12 mouse cellular contexts compared by ENCODE assay signal in the genomic region with DNA sequence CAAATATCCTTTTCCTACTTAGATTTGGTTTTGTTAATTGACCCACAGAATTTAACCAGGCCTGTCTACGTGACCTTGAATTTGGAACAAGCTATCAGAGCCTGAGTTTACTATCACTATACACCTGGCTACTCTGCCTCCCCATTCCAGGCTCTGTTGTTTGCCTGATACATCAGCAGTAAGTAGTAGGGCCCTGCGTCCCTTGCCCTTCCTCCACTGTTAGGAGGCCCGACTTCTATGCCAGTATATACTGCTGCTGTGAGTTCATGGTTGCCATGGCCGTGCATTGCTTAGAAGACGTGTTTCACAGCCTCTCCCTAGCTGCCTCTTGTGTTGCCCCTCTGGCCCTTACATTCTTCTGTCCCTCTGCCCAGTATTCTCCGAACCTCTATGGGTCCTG. TPM values are rescaled to one million over a fixed set of nuclear protein-coding genes. Genes with fewer than 3 reads are reported as not detected.
DNase-seq lines count a peak whose midpoint lies in the region; ATAC-seq and TF ChIP-seq lines count a peak whose summit lies in the region.
"Had no signal": no experiment of that assay in that cellular context is flagged by ENCODE, and none has a peak within 500 bp of the region (broad histone marks: within the 10 kb centered on the region; RNA-seq: fewer than 3 reads in every experiment).

No protein-coding gene starts in this region.

- no peaks in the 10 kb centered on the region for H3K27me3 ChIP-seq in neural tube, embryonic 11.5 days (ENCODE audit: control insufficient read depth, insufficient read depth, low read length)
- H3K27me3 ChIP-seq in midbrain, embryonic 13.5 days = no peaks in the 10 kb centered on the region
- no peaks in the 10 kb centered on the region for H3K27me3 ChIP-seq in stomach, postnatal 0 days (ENCODE audit: control insufficient read depth, insufficient read depth, low read length)
- H3K27me3 ChIP-seq in thymus, adult 2 months (ENCODE audit: control insufficient read depth, insufficient read depth, low read length) = no peaks in the 10 kb centered on the region

- no peaks in the 10 kb centered on the region for H3K36me3 ChIP-seq in neural tube, embryonic 11.5 days (ENCODE audit: control insufficient read depth, insufficient read depth, low read length)
- no peaks in the 10 kb centered on the region for H3K36me3 ChIP-seq in midbrain, embryonic 13.5 days
- H3K36me3 ChIP-seq in stomach, postnatal 0 days (ENCODE audit: control insufficient read depth, insufficient read depth, low read length) = no peaks in the 10 kb centered on the region
- no peaks in the 10 kb centered on the region for H3K36me3 ChIP-seq in thymus, adult 2 months (ENCODE audit: control insufficient read depth, insufficient read depth, low read length)
- H3K36me3 ChIP-seq: liver, embryonic 15.5 days had no signal

- no peak for TF ChIP-seq EP300 in stomach, postnatal 0 days (optimal IDR thresholded peaks at IDR 0.05)

- peak; percentile 42 for ATAC-seq in neural tube, embryonic 11.5 days (ENCODE audit: insufficient read depth, low FRiP score, low TSS enrichment)
- no peak for ATAC-seq in midbrain, embryonic 13.5 days
- ATAC-seq in stomach, postnatal 0 days (ENCODE audit: low FRiP score, low TSS enrichment) = peak; percentile 53; the same call in 1 of the 2 replicates
- no peak for ATAC-seq in CD4-positive, CD25-positive, alpha-beta regulatory T cell, adult 4 months

- TF ChIP-seq CTCF in stomach, postnatal 0 days (IDR thresholded peaks at IDR 0.05; ENCODE audit: low read depth) = no peak
- TF ChIP-seq CTCF in thymus, adult 2 months (IDR thresholded peaks at IDR 0.05; ENCODE audit: borderline replicate concordance, control insufficient read depth, extremely low read depth, insufficient read depth, low read length, poor library complexity) = no peak

- H3K9ac ChIP-seq in neural tube, embryonic 11.5 days (ENCODE audit: low read length) = no peak overlapping the region; the same call in 1 of the 2 replicates
- 0 out of 2 replicates have a peak overlapping the region, but pooled peaks have one; percentile 21 for H3K9ac ChIP-seq in midbrain, embryonic 13.5 days (replicated peaks)
- H3K9ac ChIP-seq in stomach, postnatal 0 days (ENCODE audit: low read length) = no peak overlapping the region
- H3K9ac ChIP-seq: liver, embryonic 15.5 days had no signal

- H3K4me2 ChIP-seq in neural tube, embryonic 11.5 days (ENCODE audit: low read depth) = peak overlapping the region; percentile 24; the same call in 1 of the 2 replicates
- H3K4me2 ChIP-seq in midbrain, embryonic 13.5 days (replicated peaks) = no peak overlapping the region
- H3K4me2 ChIP-seq in stomach, postnatal 0 days (replicated peaks; ENCODE audit: low read depth) = no peak overlapping the region
- H3K4me2 ChIP-seq: liver, embryonic 15.5 days had no signal

- H3K27ac ChIP-seq in neural tube, embryonic 11.5 days (ENCODE audit: low read depth, low read length) = peak overlapping the region; percentile 78
- peak overlapping the region; percentile 79 for H3K27ac ChIP-seq in midbrain, embryonic 13.5 days
- H3K27ac ChIP-seq in stomach, postnatal 0 days (replicated peaks) = no peak overlapping the region
- no peak overlapping the region for H3K27ac ChIP-seq in thymus, adult 2 months (ENCODE audit: control insufficient read depth, insufficient read depth, low read length)
- H3K27ac ChIP-seq: liver, embryonic 15.5 days had no signal

- no peaks in the 10 kb centered on the region for H3K9me3 ChIP-seq in neural tube, embryonic 11.5 days (ENCODE audit: control insufficient read depth, low read length)
- no peaks in the 10 kb centered on the region for H3K9me3 ChIP-seq in midbrain, embryonic 13.5 days
- no peaks in the 10 kb centered on the region for H3K9me3 ChIP-seq in stomach, postnatal 0 days (ENCODE audit: control insufficient read depth, low read length)
- H3K9me3 ChIP-seq: liver, embryonic 15.5 days had no signal

- no peak overlapping the region for H3K4me3 ChIP-seq in neural tube, embryonic 11.5 days (ENCODE audit: low read depth, low read length)
- no peak overlapping the region for H3K4me3 ChIP-seq in midbrain, embryonic 13.5 days (replicated peaks)
- no peak overlapping the region for H3K4me3 ChIP-seq in stomach, postnatal 0 days (ENCODE audit: low read depth, low read length)
- H3K4me3 ChIP-seq in thymus, adult 2 months (ENCODE audit: control insufficient read depth, insufficient read depth, low read length) = no peak overlapping the region
- H3K4me3 ChIP-seq: liver, embryonic 15.5 days had no signal

- H3K4me1 ChIP-seq in neural tube, embryonic 11.5 days (ENCODE audit: control insufficient read depth, insufficient read depth, low read length) = peaks cover 31% of the 10 kb centered on the region
- peaks cover 66% of the 10 kb centered on the region for H3K4me1 ChIP-seq in midbrain, embryonic 13.5 days (replicated peaks)
- H3K4me1 ChIP-seq in stomach, postnatal 0 days (replicated peaks; ENCODE audit: control insufficient read depth, insufficient read depth) = peaks cover 3% of the 10 kb centered on the region; the same call in 1 of the 2 replicates
- no peaks in the 10 kb centered on the region for H3K4me1 ChIP-seq in thymus, adult 2 months (replicated peaks; ENCODE audit: control insufficient read depth, insufficient read depth, low read length)

- peak; percentile 81 for DNase-seq in heart, adult 11 months
- no peak for DNase-seq in heart, postnatal 4 days
- DNase-seq in neural tube, embryonic 11.5 days (ENCODE audit: low spot score) = no peak
- DNase-seq in neural tube, embryonic 10.5 days (ENCODE audit: extremely low spot score, low spot score) = no peak
- DNase-seq in stomach, postnatal 0 days (ENCODE audit: low spot score) = peak; percentile 34
- no peak for DNase-seq in thymus, adult 2 months
- DNase-seq: adrenal gland, postnatal 14 days; kidney, adult 8-10 months; thymus, postnatal 14 days had no signal

- TF ChIP-seq POLR2A in thymus, adult 2 months (IDR thresholded peaks at IDR 0.05; ENCODE audit: control insufficient read depth, extremely low read depth, insufficient read depth, low read length, poor library complexity) = no peak

- 60% methylated on average over 6 of the region's 6 CpGs for WGBS in neural tube, embryonic 11.5 days
- 72% methylated on average over 6 of the region's 6 CpGs for WGBS in midbrain, embryonic 13.5 days
- 73% methylated on average over 6 of the region's 6 CpGs for WGBS in stomach, postnatal 0 days
- WGBS in thymus, adult 2 months = 95% methylated on average over 6 of the region's 6 CpGs

RNA-seq across cellular contexts. Expression of gene Itsn1, which starts 42.3 kb away (rescaled TPM):
- total RNA-seq in heart, postnatal 4 days (2021) = 10 to 100 TPM; 37.9 to 50.7 TPM
- polyA plus RNA-seq in neural tube, embryonic 11.5 days (2014; fragmentation: Nextera tagmentation; extraction: Ambion mirVana) = 55.8 and 61.2 TPM in 2 replicates
- polyA plus RNA-seq in midbrain, embryonic 13.5 days (2015; fragmentation: Nextera tagmentation; extraction: Ambion mirVana) = 61.6 and 62.7 TPM in 2 replicates
- polyA plus RNA-seq in stomach, postnatal 0 days (2015; fragmentation: Nextera tagmentation; extraction: Ambion mirVana) = 7.8 and 8.7 TPM in 2 replicates
- polyA plus RNA-seq in CD4-positive, CD25-positive, alpha-beta regulatory T cell, adult 4 months (2017; shearing (Covaris generic)) = 1 to 10 TPM; 2.1 to 2.4 TPM
- polyA plus RNA-seq in thymus, adult 2 months (2012; rRNA removed) = 8.9 and 12.9 TPM in 2 replicates

RNA-seq across cellular contexts. Expression of gene Cryzl1, which starts 42.6 kb away (rescaled TPM):
- 10 to 100 TPM; 29.7 to 31.2 TPM for total RNA-seq in heart, postnatal 4 days (2021)
- polyA plus RNA-seq in neural tube, embryonic 11.5 days (2014; fragmentation: Nextera tagmentation; extraction: Ambion mirVana) = 67.9 and 73.2 TPM in 2 replicates
- 103 and 110 TPM in 2 replicates for polyA plus RNA-seq in midbrain, embryonic 13.5 days (2015; fragmentation: Nextera tagmentation; extraction: Ambion mirVana)
- 45.2 and 45.3 TPM in 2 replicates for polyA plus RNA-seq in stomach, postnatal 0 days (2015; fragmentation: Nextera tagmentation; extraction: Ambion mirVana)
- polyA plus RNA-seq in CD4-positive, CD25-positive, alpha-beta regulatory T cell, adult 4 months (2017; shearing (Covaris generic)) = 10 to 100 TPM; 65.7 to 82.1 TPM
- 19.1 and 21.7 TPM in 2 replicates for polyA plus RNA-seq in thymus, adult 2 months (2012; rRNA removed)

Comparison
In these comparisons a context has a peak if more than half of its experiments do, and no peak if none do; other contexts are left out.
1. DNase-seq: peak in heart, adult 11 months (single experiment) and stomach, postnatal 0 days (single experiment); none in heart, postnatal 4 days (single experiment), neural tube, embryonic 11.5 days (single experiment), neural tube, embryonic 10.5 days (single experiment) and thymus, adult 2 months (single experiment).
2. ATAC-seq: peak in neural tube, embryonic 11.5 days (single experiment) and stomach, postnatal 0 days (single experiment); none in midbrain, embryonic 13.5 days (single experiment) and CD4-positive, CD25-positive, alpha-beta regulatory T cell, adult 4 months (single experiment).
3. H3K27ac ChIP-seq: peak in neural tube, embryonic 11.5 days (single experiment) and midbrain, embryonic 13.5 days (single experiment); none in stomach, postnatal 0 days (single experiment) and thymus, adult 2 months (single experiment).